Mouse (Mus musculus) stomach, embryonic 14.5 days (tissue): Measurements from ENCODE around the gene Frmd8. TPM values are rescaled to one million over a fixed set of nuclear protein-coding genes. Genes with fewer than 3 reads are reported as not detected.

Experiments used
- ATAC-seq: fragments of 200-750 bp; cut with Nextera tagmentation; 2 replicates; pipeline ENCODE4 v1.8.0; 2017; ENCODE audit warnings: low read depth, moderate TSS enrichment; ENCODE audit not compliant: insufficient number of reproducible peaks, insufficient read depth, low FRiP score
- H3K27ac ChIP-seq: fragments of 300-500 bp; sonication (generic); 2 replicates; pipeline ENCODE4 v1.5.1; 2014; ENCODE audit warnings: mild to moderate bottlenecking, low read length, moderate library complexity, mixed read lengths
- H3K27me3 ChIP-seq: fragments of 300-500 bp; sonication (generic); 2 replicates; pipeline ENCODE4 v1.6.1; 2014; ENCODE audit warnings: low read length, control low read depth, mixed read lengths; ENCODE audit not compliant: control insufficient read depth, insufficient read depth
- H3K36me3 ChIP-seq: fragments of 300-500 bp; sonication (generic); 2 replicates; pipeline ENCODE4 v1.6.1; 2014; ENCODE audit warnings: mild to moderate bottlenecking, control low read depth, low read length, moderate library complexity, mixed read lengths; ENCODE audit not compliant: control insufficient read depth, insufficient read depth
- H3K4me1 ChIP-seq: fragments of 300-500 bp; sonication (generic); 2 replicates; pipeline ENCODE4 v1.6.1; 2014; ENCODE audit warnings: low read length, control low read depth, mixed read lengths; ENCODE audit not compliant: control insufficient read depth, insufficient read depth
- H3K4me2 ChIP-seq: fragments of 300-500 bp; sonication (generic); replicated peaks from 2 replicates; pipeline ENCODE4 v1.6.1; 2014; ENCODE audit warnings: low read depth, low read length, control low read depth
- H3K4me3 ChIP-seq: fragments of 300-500 bp; sonication (generic); 2 replicates; pipeline ENCODE4 v1.5.1; 2014; ENCODE audit warnings: low read depth, low read length, control low read depth
- H3K9ac ChIP-seq: fragments of 300-500 bp; sonication (generic); replicated peaks from 2 replicates; pipeline ENCODE4 v1.6.1; 2014; ENCODE audit warnings: low read depth, mild to moderate bottlenecking, control low read depth, low read length, moderate library complexity, mixed read lengths
- H3K9me3 ChIP-seq: fragments of 300-500 bp; sonication (generic); 2 replicates; pipeline ENCODE4 v1.6.1; 2016; ENCODE audit warnings: low read depth, low read length, control low read depth; ENCODE audit not compliant: control insufficient read depth
- WGBS: fragments of 180-500 bp; shearing (Covaris S2); extraction: QIAGEN DNeasy Blood & Tissue Kit; methylation state at CpG from one replicate; pipeline ENCODE4 v1.1.7; 2014; 5-methylcytosine and 5-hydroxymethylcytosine counted together
- polyA plus RNA-seq: library from polyadenylated mRNA; unstranded; fragments of >200 nt; fragmentation: Nextera tagmentation; extraction: Ambion mirVana; gene quantifications from 2 replicates; pipeline ENCODE4 v1.2.1, GENCODE M21; 2014

The Frmd8 gene
- polyA plus RNA-seq, 1 experiment from 2014 or later = 18.3 TPM

DNA sequence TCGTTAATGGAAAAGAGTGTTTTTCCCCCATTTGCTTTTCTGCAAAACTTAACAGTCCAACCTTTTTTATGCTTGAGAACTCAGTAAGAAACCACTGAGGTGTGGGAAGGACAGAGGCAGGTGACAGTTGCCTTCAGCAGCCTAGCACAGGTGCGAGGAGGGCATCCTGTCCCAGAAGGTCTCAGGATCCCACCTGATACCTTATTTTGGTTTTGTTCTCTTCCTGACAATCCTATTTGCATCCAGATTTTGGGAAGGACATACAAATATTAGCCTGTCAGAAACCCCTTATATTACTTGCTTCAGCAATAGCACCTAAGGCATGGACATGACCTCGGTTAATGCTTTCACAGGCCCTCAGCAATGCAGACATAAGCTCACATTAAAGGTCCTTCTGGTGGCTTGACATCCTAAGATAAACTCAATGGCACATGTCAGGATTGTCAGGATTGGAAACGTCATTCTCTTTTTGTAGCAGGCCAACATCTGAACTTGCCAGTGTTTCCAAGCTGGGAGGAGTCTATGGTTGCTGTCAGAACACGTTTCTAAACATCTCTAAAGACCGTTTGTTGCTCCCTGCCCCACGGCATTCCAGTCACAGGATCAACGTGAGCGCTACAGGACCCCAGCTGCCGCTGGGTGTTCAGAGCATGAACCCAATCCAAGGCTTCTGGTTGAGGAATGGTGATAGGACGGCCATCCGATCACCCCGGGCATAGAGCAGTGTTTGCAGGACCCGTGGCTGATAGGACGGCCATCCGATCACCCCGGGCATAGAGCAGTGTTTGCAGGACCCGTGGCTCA is 34.8 kb downstream of the Frmd8 start:
- Histone ChIP-seq H3K36me3 (no peaks in the 10 kb centered on the region), H3K9me3 (no peaks in the 10 kb centered on the region), H3K27ac (no peak overlapping the region), H3K9ac (no peak overlapping the region), H3K4me3 (no peak overlapping the region), H3K27me3 (no peaks in the 10 kb centered on the region), H3K4me1 (peaks cover 37% of the 10 kb centered on the region), H3K4me2 (no peak overlapping the region)
- no peak for ATAC-seq
- 67% methylated on average over 18 of the region's 18 CpGs for whole genome bisulfite sequencing

DNA sequence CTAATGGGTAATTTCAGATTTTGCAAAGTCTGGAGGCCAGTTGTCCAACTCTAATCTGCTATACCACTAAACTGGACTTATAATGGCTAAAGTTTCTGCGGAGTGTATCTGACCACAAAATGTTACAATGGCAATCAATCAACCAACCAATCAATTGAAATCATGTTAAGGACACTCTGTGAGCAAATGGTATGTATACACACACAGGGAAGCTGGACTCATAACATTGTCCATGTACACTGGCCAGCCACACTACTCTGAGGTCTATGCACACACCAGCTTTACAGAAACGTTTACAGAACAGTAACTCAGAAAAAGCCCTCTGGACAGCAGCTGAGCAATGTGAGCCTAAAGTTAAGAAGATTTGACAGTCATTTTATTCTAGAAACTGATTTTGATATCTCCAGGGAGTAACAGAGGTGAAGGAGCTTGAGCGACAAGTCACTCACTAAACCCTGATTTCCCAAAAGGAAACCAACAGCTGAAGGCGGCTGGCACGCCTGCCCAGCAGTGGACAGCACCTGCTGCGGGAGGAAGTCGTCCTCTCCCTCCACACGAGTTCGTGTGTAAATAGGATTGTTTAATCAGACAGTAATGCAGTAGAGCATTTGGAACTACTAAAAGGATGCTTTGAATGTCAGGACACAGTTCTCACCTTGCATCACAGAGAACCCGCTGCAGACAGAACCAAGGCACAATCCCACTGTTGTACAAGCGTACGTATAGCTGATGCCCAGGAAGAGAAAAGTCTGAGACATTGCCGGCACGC is 35.6 kb downstream of the Frmd8 start:
- 63% methylated on average over 14 of the region's 14 CpGs for WGBS
- no peak overlapping the region for H3K4me3 ChIP-seq
- no peaks in the 10 kb centered on the region for H3K27me3 ChIP-seq
- peaks cover 30% of the 10 kb centered on the region for H3K4me1 ChIP-seq
- H3K9ac ChIP-seq = no peak overlapping the region
- H3K36me3 ChIP-seq = no peaks in the 10 kb centered on the region
- no peak for ATAC-seq
- no peaks in the 10 kb centered on the region for H3K9me3 ChIP-seq
- no peak overlapping the region for H3K4me2 ChIP-seq
- H3K27ac ChIP-seq = no peak overlapping the region

DNA sequence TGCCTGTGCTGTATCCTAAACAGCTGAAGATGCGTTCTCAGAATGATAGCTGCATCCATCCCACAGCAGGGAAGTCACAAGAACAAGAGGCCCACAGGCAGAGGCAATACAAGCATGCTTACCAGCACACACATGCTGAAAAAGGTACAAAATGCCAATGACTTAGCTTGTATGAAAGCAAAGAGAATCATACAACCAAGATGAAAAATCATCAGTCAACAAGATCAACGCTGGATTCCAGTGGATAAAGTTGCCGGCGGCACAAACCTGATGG is 36.2 kb downstream of the Frmd8 start:
- no peak overlapping the region for H3K9ac ChIP-seq
- H3K27me3 ChIP-seq = no peaks in the 10 kb centered on the region
- H3K36me3 ChIP-seq = no peaks in the 10 kb centered on the region
- no peak for ATAC-seq
- H3K4me3 ChIP-seq = no peak overlapping the region
- H3K4me1 ChIP-seq = peaks cover 23% of the 10 kb centered on the region
- H3K4me2 ChIP-seq = no peak overlapping the region
- H3K9me3 ChIP-seq = no peaks in the 10 kb centered on the region
- H3K27ac ChIP-seq = no peak overlapping the region
- 96% methylated on average over 4 of the region's 4 CpGs for WGBS

GRCm38 (mm10) chr19:5838136-5838891 is 36.8 kb downstream of the Frmd8 start:
- Histone ChIP-seq H3K27ac (no peak overlapping the region), H3K4me1 (peaks cover 21% of the 10 kb centered on the region), H3K9me3 (no peaks in the 10 kb centered on the region), H3K4me3 (no peak overlapping the region), H3K27me3 (no peaks in the 10 kb centered on the region), H3K36me3 (no peaks in the 10 kb centered on the region), H3K4me2 (no peak overlapping the region), H3K9ac (no peak overlapping the region)
- no peak for ATAC-seq
- 81% methylated on average over 12 of the region's 12 CpGs for WGBS

DNA sequence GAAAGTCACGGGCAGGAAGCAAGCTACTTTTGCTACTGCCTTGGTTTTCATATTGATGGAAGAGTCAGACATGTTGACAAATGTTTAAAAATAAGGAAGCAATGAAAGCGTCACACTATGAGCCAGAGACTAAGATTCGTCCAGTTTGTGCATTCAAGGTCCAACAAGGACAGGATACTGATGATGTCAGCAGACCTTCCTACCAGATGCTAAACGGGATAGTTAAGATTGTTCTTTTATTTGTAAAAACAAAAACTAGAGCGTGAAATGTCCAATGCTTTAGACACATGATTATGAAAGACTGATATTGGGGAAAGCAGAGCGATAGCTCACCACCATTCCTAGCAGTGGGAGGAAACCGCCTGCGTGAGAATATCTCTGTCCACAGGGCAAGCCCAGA is 37.5 kb downstream of the Frmd8 start:
- Histone ChIP-seq H3K36me3 (no peaks in the 10 kb centered on the region), H3K4me3 (no peak overlapping the region), H3K9me3 (no peaks in the 10 kb centered on the region), H3K27ac (no peak overlapping the region), H3K9ac (no peak overlapping the region), H3K4me2 (no peak overlapping the region), H3K4me1 (peaks cover 14% of the 10 kb centered on the region; the same call in 1 of the 2 replicates), H3K27me3 (no peaks in the 10 kb centered on the region)
- WGBS = 62% methylated on average over 8 of the region's 8 CpGs
- ATAC-seq = no peak

- Histone ChIP-seq H3K27me3 (no peaks in the 10 kb centered on the region), H3K9ac (no peak overlapping the region), H3K9me3 (no peaks in the 10 kb centered on the region), H3K4me1 (peaks cover 12% of the 10 kb centered on the region; the same call in 1 of the 2 replicates), H3K27ac (no peak overlapping the region), H3K36me3 (no peaks in the 10 kb centered on the region), H3K4me2 (no peak overlapping the region), H3K4me3 (no peak overlapping the region)
- 71% methylated on average over 10 of the region's 10 CpGs for WGBS
- no peak for ATAC-seq
Measured at GRCm38 (mm10) chr19:5836941-5837572, 38.0 kb downstream of the Frmd8 start.

DNA sequence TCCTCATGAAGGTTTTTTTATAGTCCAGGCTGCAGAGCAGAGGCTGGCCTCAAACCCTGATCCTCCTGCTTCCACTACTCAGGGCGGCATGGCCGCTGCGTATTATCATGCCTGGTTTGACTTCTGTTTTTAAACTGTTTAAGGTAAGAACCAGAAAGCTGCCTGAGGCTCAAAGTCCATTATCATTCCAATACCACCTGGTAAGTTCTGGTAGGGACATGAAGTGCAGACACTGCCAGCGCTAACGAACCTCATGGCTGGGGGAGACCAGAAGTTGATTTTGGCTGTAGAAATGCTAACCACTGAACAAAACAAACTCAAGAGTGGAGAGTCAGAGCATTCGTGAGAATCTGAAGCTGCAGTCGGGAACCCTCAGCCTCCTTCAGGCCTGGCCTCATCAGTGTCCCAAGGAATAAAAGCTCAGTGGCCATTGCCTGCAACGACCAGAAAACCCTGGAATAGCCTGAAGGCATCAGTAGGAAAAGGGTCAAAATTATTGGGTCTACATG is 39.1 kb downstream of the Frmd8 start:
- Histone ChIP-seq H3K4me1 (peaks cover 5% of the 10 kb centered on the region; the same call in 1 of the 2 replicates), H3K4me2 (no peak overlapping the region), H3K27me3 (no peaks in the 10 kb centered on the region), H3K36me3 (no peaks in the 10 kb centered on the region), H3K4me3 (no peak overlapping the region), H3K9me3 (no peaks in the 10 kb centered on the region), H3K27ac (no peak overlapping the region), H3K9ac (no peak overlapping the region)
- WGBS = 84% methylated on average over 8 of the region's 8 CpGs
- ATAC-seq = no peak
